Mouse (Mus musculus) heart, postnatal 0 days (tissue): ENCODE results near the gene Smc6. TPM values are rescaled to one million over a fixed set of nuclear protein-coding genes. Genes with fewer than 3 reads are reported as not detected.

ENCODE experiments used
- ATAC-seq: fragments of 200-750 bp; cut with Nextera tagmentation; 2 replicates; pipeline ENCODE4 v1.8.0; 2017; ENCODE audit warnings: low read depth, moderate number of reproducible peaks, moderate library complexity; ENCODE audit not compliant: insufficient read depth
- DNase-seq: peaks from one replicate; pipeline ENCODE4 v3.0.0-alpha.2; 2016; ENCODE audit warnings: low spot score
- H3K27ac ChIP-seq: fragments of 300-500 bp; sonication (generic); 2 replicates; pipeline ENCODE4 v1.5.1; 2014; ENCODE audit warnings: low read depth, mild to moderate bottlenecking
- H3K27me3 ChIP-seq: fragments of 300-500 bp; sonication (generic); 2 replicates; pipeline ENCODE4 v1.6.1; 2014; ENCODE audit warnings: low read length, mixed read lengths; ENCODE audit not compliant: control insufficient read depth, insufficient read depth
- H3K36me3 ChIP-seq: fragments of 300-500 bp; sonication (generic); replicated peaks from 2 replicates; pipeline ENCODE4 v1.6.1; 2014; ENCODE audit warnings: low read length, mixed read lengths; ENCODE audit not compliant: control insufficient read depth, insufficient read depth
- H3K4me1 ChIP-seq: fragments of 300-500 bp; sonication (generic); 2 replicates; pipeline ENCODE4 v1.6.1; 2014; ENCODE audit warnings: antibody characterized with exemption; ENCODE audit not compliant: control insufficient read depth, insufficient read depth
- H3K4me2 ChIP-seq: fragments of 300-500 bp; sonication (generic); 2 replicates; pipeline ENCODE4 v1.6.1; 2014; ENCODE audit warnings: low read depth, mild to moderate bottlenecking, low read length, moderate library complexity
- H3K4me3 ChIP-seq: fragments of 300-500 bp; sonication (generic); 2 replicates; pipeline ENCODE4 v1.5.1; 2014; ENCODE audit warnings: low read depth, low read length
- H3K9ac ChIP-seq: fragments of 300-500 bp; sonication (generic); replicated peaks from 2 replicates; pipeline ENCODE4 v1.6.1; 2014; ENCODE audit warnings: low read depth, low read length, mixed read lengths
- H3K9me3 ChIP-seq: fragments of 300-500 bp; sonication (generic); replicated peaks from 2 replicates; pipeline ENCODE4 v1.6.1; 2016; ENCODE audit warnings: low read length; ENCODE audit not compliant: control insufficient read depth
- CTCF ChIP-seq: IDR thresholded peaks from 2 replicates; pipeline ENCODE4 v1.5.1; 2016; ENCODE audit warnings: antibody characterized with exemption, control low read depth, low read depth
- EP300 ChIP-seq: IDR thresholded peaks from 2 replicates; pipeline ENCODE4 v1.6.1; 2016; ENCODE audit warnings: antibody characterized with exemption, low read depth
- WGBS: fragments of 180-500 bp; shearing (Covaris S2); extraction: QIAGEN DNeasy Blood & Tissue Kit; methylation state at CpG from one replicate; pipeline ENCODE4 v1.1.7; 2014; 5-methylcytosine and 5-hydroxymethylcytosine counted together
- polyA plus RNA-seq: library from polyadenylated mRNA; unstranded; fragments of >200 nt; fragmentation: Nextera tagmentation; extraction: Ambion mirVana; gene quantifications from 2 replicates; pipeline ENCODE4 v1.2.1, GENCODE M21; 2015
- total RNA-seq: library from RNA; depleted of rRNA; stranded (reverse); fragments of >200 nt; gene quantifications from 2 replicates; pipeline ENCODE4 v1.2.3, GENCODE M21; 2014; ENCODE audit warnings: low replicate concordance

Gene Smc6
- total and polyA plus RNA-seq, 2 experiments from 2014 or later, result 12.3 to 99.8 TPM

DNA sequence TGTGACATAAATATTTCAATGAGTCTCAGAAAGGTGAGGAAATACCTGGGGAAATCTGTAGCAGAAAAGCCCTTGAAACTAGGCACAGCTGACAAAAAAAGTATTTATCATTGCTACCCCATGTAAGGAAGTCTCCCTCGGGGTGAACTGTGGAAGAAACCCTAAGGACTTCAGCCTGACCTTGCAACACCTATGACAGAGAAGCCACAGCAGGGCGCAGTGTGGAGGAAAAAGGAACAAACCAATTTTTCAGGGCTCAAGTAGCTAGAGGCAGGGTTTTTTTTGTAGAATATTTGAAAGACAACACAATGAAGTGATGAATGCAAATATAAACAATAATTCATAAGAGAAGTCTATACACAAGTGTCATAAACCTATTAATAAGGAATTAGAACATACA is 29.7 kb upstream of the Smc6 start:
- Histone ChIP-seq H3K36me3 (no peaks in the 10 kb centered on the region), H3K4me1 (no peaks in the 10 kb centered on the region), H3K4me2 (no peak overlapping the region), H3K9ac (no peak overlapping the region), H3K9me3 (no peaks in the 10 kb centered on the region), H3K27ac (no peak overlapping the region), H3K4me3 (no peak overlapping the region), H3K27me3 (no peaks in the 10 kb centered on the region)
- no peak for DNase-seq
- ATAC-seq, result no peak
- TF ChIP-seq CTCF, result no peak
- TF ChIP-seq EP300, result no peak
- 60% methylated on average over 2 of the region's 2 CpGs for WGBS

DNA sequence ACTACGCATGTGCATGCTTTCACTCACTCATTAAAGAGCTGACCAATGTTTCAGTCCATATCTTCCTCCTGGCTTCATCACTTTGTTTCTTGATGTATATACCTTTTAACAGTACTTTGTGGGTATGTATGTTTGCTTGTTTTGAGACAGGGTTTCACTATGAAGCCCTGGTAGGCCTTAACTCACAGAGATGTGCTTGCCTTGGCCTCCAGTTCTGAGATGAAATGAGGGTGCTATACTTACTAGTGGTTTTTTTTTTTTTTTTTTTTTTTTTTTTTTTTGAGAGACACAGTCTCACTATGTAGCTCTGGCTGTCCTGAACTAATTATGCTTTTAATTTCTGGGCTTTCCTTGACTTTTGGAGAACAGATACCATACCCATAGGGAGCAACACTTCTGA is 18.2 kb upstream of the Smc6 start:
- DNase-seq (no peak), ATAC-seq (no peak)
- H3K27me3 ChIP-seq, result no peaks in the 10 kb centered on the region
- no peak overlapping the region for H3K4me3 ChIP-seq
- no peak for TF ChIP-seq EP300
- no peak for TF ChIP-seq CTCF
- H3K36me3 ChIP-seq, result peaks cover 24% of the 10 kb centered on the region; the same call in 1 of the 2 replicates
- no peak overlapping the region for H3K9ac ChIP-seq
- no peaks in the 10 kb centered on the region for H3K9me3 ChIP-seq
- H3K4me2 ChIP-seq, result no peak overlapping the region
- no peak overlapping the region for H3K27ac ChIP-seq
- WGBS, result 95% methylated on average over 1 of the region's 1 CpGs
- H3K4me1 ChIP-seq, result no peaks in the 10 kb centered on the region

DNA sequence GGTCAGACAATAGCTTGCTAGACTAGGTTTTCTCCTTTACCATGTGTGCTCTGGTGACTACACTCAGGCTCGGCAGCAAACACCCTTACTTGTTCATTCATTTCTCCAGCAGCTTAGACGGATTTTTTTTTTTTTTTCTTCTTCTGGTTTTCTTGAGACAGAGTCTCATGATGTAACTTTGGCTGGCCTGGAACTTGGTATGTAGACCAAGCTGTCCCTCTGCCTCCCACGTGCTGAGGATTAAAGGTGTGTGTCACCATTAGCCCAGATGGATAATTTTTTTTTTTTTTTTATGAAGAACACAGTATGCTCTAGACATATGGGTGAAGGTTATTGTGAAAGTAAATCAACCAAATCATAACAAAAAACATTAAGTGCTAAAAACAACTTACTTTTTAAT is 15.4 kb upstream of the Smc6 start:
- no peak for ATAC-seq

DNA sequence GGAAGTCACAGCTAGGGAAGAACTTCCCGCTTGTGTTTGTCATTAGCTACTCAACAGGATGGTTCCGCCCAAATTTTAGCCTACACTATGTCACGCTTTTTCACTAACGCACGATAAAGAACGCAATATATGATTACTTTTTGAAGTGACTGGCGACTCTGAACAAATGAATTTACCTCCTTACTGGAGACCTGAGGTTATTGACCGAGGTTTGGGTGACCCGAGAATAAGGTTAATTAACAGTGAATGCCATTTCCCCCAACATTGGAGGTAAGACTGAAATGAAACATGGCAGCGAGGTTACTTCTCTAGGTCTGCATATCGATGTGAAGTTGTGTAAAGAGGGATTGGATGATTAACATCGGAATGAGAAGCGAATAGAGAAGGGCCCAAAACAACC is 791 bp upstream of the Smc6 start:
- no peak for TF ChIP-seq CTCF
- no peak for TF ChIP-seq EP300
- Histone ChIP-seq H3K9ac (peak overlapping the region; percentile 91), H3K9me3 (no peaks in the 10 kb centered on the region), H3K4me1 (peaks cover 13% of the 10 kb centered on the region), H3K4me2 (peak overlapping the region; percentile 93), H3K27me3 (no peaks in the 10 kb centered on the region), H3K36me3 (no peaks in the 10 kb centered on the region), H3K27ac (peak overlapping the region; percentile 98), H3K4me3 (peak overlapping the region; percentile 92)
- ATAC-seq (no peak), DNase-seq (no peak)
- 1% methylated on average over 13 of the region's 13 CpGs for WGBS

More for the DNA sequence above, 15.4 kb upstream of the Smc6 start:
- no peak overlapping the region for H3K4me2 ChIP-seq
- H3K9me3 ChIP-seq, result no peaks in the 10 kb centered on the region
- WGBS, result 74% methylated on average over 3 of the region's 3 CpGs
- H3K4me3 ChIP-seq, result no peak overlapping the region
- no peaks in the 10 kb centered on the region for H3K4me1 ChIP-seq
- TF ChIP-seq CTCF, result no peak
- no peak for TF ChIP-seq EP300
- no peak overlapping the region for H3K27ac ChIP-seq
- DNase-seq, result no peak
- H3K9ac ChIP-seq, result no peak overlapping the region
- H3K27me3 ChIP-seq, result no peaks in the 10 kb centered on the region
- H3K36me3 ChIP-seq, result peaks cover 22% of the 10 kb centered on the region; the same call in 1 of the 2 replicates

DNA sequence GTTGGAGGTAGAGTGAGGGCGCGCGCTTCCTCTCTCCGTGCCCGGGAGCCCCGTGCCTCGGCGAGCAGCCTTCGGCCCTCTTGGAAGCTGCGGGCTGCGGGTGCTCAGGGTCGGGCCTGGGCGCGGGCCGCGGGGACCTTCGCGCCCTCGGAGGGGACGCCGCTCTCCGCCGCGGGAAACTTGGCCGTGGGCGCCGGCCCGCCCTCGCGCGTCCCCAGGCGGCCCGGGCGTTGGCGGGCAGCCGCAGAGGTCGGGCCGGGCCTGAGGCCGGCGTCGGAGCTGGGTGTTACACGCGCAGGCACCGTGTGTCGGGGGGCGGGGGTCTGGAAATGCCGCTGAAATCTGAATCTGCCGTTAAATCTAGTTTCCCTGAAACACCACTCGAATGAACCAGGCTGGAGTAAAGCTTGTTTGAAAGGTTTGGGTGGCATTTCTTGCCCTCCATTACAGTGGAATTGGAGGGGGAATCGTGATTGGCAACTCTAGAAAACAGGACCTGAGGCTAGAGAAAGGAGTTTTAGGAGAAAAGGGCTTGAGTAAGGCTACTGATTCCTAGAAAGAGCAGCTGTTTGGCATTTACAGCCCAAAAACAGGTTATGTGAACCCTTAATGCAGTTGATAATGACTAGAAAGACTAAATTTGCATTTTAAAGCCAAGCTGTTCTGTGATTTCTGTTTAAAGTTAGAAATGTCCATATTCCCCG is 748 bp downstream of the Smc6 start:
- TF ChIP-seq CTCF (no peak), EP300 (no peak)
- peaks cover 13% of the 10 kb centered on the region for H3K4me1 ChIP-seq
- H3K4me2 ChIP-seq, result peak overlapping the region; percentile 93
- WGBS, result under 1% methylated on average over 51 of the region's 51 CpGs
- no peaks in the 10 kb centered on the region for H3K9me3 ChIP-seq
- H3K9ac ChIP-seq, result peak overlapping the region; percentile 91
- no peaks in the 10 kb centered on the region for H3K27me3 ChIP-seq
- ATAC-seq (peak; percentile 66), DNase-seq (peak; percentile 10)
- peak overlapping the region; percentile 92 for H3K4me3 ChIP-seq
- peaks cover 6% of the 10 kb centered on the region; the same call in 1 of the 2 replicates for H3K36me3 ChIP-seq
- peak overlapping the region; percentile 98 for H3K27ac ChIP-seq

DNA sequence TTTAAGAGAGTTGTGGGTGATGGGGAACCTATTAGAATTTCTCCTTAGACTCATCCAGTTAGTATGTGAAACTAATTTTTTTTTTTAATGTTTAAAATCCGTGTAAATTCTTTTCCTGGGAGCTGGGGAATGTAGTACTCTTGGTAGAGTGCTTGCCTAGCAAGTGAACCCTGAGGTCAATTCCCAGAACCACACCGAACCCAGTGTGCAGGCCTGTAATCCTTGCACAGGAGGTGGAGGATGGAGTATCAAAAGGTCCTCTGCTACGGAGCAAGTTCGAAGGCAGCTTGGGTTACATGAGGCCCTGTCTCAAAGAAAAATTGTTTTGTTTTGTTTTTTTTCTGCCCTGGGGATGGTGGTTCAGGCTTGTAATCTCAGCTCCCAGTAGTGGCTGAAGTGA is 1.3 kb downstream of the Smc6 start:
- Histone ChIP-seq H3K9ac (peak overlapping the region; percentile 91), H3K9me3 (no peaks in the 10 kb centered on the region), H3K27me3 (no peaks in the 10 kb centered on the region), H3K4me1 (peaks cover 13% of the 10 kb centered on the region), H3K4me2 (peak overlapping the region; percentile 93), H3K27ac (peak overlapping the region; percentile 98; the same call in 1 of the 2 replicates), H3K36me3 (peaks cover 6% of the 10 kb centered on the region), H3K4me3 (peak overlapping the region; percentile 92)
- 6% methylated on average over 4 of the region's 4 CpGs for WGBS
- peak; percentile 14 for DNase-seq
- no peak for ATAC-seq
- TF ChIP-seq CTCF, result no peak
- no peak for TF ChIP-seq EP300
